Mouse (Mus musculus) erythroblast, embryonic 14.5 days (primary cell): ENCODE data around the gene Nfatc2.

ENCODE experiments used
- GATA1 ChIP-seq: IDR thresholded peaks from 2 replicates; pipeline ENCODE4 v1.6.1; 2012; ENCODE audit warnings: low read length, inconsistent platforms, mixed read lengths
- TAL1 ChIP-seq: IDR thresholded peaks from 3 replicates; pipeline ENCODE4 v1.6.1; 2012; ENCODE audit warnings: low read length, inconsistent platforms, mixed read lengths

GRCm38 (mm10) chr2:168643524-168644177 lies 42.2 kb upstream of the Nfatc2 start:
- no peak for TF ChIP-seq GATA1
- TF ChIP-seq TAL1, result no peak
